Mouse (Mus musculus): Measurements from ENCODE around the gene Rlf.

The Rlf gene

DNA sequence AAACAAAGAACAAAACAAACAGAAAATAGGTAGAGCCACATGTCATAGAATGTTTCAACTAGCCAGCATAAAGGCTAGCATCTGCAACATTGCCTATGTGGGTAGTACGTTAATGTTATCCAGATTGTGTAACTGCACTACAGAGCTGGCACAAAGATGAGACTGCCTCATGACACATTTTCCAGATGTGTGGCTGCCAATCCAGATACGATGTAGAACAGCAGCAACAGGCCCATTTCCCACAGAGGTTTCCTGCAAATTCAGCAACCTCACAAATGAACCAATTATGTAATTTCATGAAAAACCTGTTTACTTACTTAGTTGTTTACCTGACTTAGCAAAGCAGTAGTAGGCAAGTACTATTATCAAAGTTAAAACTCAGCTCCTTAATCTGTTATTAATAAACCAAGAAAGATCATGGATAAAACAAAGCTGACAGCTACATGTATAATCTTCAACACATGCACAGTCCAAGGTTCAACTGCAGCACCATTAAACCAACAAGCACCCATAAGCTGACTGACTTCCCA lies 51.3 kb downstream of the Rlf start:
- DNase-seq (ENCODE audit: low spot score), result no peak

DNA sequence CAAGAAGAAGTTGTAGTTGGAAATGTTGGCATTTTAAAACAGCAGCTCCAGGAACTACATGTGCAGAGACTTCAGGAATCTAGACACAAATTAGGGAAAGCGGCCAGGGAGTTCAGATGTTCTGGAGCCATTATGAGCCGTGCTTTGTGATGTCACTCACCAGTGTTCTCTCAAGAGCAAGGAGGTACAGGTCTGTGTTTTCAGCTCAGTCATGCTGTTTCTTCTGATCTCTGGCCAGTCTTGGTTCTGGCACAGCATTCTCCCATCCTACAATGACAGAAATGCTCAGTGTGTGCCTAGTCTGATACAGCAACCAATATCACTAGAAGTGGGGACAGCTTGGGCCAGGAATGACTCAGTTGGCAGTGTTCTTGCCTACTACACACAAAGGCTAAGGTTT lies 105.8 kb downstream of the Rlf start, which contains the start of gene Tmco2:
TSS of gene Tmco2 (minus strand) at position 101 of the 400 bp plus-strand sequence.
- no peak for DNase-seq (ENCODE audit: low spot score)

GRCm38 (mm10) chr4:121103304-121103703 lies 111.6 kb downstream of the Rlf start:
- no peak for DNase-seq (ENCODE audit: low spot score)

- DNase-seq (ENCODE audit: low spot score), result peak; percentile 80
Measured at GRCm38 (mm10) chr4:121097650-121098378, 117.1 kb downstream of the Rlf start, which contains the start of gene Zmpste24. Gene Zmpste24 (minus strand): TSS chr4:121098241.
